Mouse (Mus musculus) forelimb bud, embryonic 11.5 days (tissue): ENCODE data around the gene Pip4k2c.
"Not testable (repeated sequence)": the region's sequence is repeated elsewhere in the genome, so short reads cannot be mapped to it uniquely, and the experiment has no call there.

ENCODE experiments used
- DNase-seq: peaks from one replicate; pipeline ENCODE4 v3.0.0-alpha.2; 2012; ENCODE audit warnings: low read depth, low spot score

Gene Pip4k2c

DNA sequence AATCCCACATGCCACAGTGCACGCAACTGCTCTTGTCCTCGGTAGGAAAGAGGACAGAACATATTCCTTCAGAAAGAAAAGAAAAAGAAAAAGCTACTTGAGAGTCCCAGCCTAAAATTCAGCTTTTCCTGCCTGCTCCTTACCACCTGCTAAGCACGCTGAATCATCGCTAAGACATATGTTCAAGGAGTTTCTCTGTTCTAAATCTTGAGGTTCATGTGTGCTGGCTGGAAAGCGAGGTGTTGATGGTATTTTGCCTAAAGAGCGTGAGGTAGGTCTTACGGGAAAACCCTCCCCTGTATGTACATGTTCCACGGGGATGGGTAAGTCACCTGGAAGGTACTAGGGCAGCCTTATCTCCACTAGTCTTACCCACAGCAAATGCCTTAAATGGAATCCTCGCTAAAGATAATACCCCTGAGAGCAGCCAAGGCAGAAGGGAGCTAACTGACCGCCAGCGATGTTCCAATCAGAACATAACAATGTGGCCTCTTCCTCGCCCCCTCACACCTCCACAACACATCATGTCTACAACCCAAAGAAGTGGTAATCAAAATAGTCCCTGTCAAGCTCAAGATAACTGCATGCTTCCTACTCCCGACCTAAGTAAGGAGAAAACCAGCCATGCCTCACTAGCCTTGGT is 1.3 kb downstream of the Pip4k2c start:
- no peak for DNase-seq

DNA sequence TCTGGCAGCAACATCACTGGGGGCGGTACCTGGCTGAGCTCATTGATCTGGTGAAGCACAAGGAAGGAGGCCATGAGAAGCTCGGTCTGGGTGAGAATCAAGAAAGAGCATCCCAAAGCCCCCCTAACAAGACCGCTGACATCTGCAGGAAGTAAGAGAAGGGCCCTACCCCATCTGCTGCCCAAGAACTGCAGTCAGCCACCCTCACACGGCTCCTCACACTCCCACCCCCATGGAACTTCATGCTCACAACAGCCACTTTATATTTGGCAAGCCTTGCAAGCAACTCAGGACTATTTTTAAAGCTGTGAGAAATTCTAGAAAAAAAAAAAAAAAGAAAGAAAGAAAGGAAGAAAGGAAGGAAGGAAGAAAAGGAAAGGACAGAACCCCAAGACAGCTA is 2.5 kb downstream of the Pip4k2c start:
- no peak for DNase-seq

DNA sequence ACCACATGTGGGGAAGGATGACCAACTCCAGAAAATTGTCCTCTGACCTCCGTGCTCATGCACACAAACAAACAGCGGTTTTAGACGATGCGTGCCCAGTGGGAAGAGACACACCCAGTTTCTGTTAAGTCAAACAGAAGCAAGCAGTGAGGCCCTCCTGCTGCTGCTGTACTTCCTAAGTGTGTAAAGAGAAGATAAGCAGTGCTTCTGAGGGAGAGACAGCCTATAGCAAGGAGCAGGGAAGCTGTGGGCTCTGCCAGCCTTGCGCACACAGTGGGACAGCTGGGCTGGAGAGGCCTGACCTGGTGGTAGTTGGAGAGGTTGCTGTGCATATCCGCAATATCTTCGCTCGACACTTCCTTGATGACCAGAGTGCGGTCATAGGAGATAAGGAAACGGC is 6.0 kb downstream of the Pip4k2c start:
- DNase-seq, result no peak

DNA sequence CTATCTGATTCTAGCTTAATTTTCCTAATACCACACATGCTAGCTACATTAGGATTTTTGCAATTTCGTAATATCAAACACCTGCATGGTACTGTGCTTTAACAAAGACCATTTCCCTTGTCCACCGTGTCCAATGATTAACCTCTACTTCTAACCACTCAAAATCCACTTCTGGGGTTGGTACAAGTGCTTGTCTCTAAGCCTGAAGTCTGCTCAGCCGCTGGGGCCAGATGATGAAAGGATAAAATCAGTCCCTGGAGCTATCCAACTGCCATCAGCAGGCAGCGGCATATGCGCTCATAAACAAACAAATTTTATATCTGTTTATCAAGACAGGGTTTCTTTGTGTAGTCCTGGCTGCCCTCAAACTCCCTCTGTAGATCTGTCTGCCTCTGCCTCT is 6.8 kb downstream of the Pip4k2c start:
- DNase-seq, result no peak

DNA sequence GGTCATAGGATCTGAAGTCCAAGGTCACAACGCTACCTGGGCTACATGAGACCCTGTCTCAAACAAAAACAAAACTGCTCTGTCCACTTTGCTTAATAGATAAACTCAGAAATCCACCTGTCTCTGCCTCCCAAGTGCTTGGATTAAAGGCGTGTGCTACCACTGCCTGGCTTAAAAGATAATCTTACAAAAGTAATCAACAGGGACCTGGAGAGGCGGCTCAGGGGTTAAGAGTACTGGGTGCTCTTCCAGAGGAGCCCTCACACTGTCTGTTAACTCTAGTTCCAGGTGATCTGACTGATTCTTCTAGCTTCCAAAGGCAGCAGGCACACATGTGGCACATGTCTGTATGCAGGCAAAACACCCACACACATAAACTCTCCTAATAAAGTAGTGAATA is 8.3 kb downstream of the Pip4k2c start:
- no peak for DNase-seq

DNA sequence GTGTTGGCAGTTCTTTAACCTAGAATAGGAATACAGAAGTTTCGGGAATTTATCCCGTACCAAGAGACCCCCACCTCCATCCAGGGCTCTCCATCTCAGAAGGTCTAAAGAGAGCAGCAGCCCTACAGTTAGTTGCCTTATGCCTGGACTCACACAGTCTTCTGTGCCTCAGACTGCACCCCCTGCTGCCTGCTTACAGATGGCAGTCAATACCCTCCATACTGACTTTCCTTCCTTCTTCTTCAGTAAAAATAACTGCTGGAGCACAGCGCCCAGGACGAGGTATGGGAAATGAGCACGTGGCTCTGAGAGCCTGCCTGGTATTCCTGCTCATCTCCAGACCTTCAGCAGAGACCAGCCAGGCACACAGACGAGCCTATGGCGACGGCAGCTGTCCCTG is 11.1 kb downstream of the Pip4k2c start:
- DNase-seq, result no peak

DNA sequence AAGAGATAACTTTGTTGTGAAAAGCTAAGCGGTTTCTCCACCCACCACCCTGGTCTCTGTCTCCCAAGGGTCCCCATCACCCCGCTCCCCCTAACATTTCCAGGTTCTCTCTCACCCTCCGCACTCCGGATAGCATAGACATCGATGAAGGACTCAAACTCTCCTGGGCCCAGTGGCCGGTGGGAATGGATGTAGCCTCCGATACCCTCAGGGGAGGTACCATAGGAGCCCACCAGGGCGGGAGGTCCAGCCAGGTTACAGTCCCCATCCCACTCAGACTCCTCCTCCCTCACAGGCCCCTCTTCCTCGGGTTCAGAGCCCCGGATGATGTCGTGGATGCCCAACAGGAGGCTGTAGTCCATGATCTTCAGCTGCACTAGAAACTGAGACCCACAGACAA is 11.9 kb downstream of the Pip4k2c start:
- no peak for DNase-seq

DNA sequence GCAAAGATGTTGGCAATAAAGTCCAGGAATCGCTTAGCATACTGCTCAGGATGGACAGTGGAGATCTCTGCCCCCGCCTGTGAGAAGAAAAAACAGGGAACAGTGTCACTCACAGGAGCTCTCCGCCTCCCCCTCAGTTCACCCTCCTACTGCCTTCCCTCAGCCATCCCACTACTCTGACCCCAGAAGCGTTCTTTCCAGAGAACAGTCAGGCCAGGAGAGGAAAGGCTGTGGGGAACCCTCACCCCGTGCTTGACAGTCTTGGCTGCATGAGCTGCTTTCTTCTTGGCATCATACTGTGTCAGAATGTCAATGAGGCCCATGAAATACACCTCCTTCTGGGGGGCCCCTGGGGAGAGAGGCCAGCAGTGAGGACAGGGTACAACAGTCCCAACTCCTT is 12.3 kb downstream of the Pip4k2c start:
- no peak for DNase-seq

DNA sequence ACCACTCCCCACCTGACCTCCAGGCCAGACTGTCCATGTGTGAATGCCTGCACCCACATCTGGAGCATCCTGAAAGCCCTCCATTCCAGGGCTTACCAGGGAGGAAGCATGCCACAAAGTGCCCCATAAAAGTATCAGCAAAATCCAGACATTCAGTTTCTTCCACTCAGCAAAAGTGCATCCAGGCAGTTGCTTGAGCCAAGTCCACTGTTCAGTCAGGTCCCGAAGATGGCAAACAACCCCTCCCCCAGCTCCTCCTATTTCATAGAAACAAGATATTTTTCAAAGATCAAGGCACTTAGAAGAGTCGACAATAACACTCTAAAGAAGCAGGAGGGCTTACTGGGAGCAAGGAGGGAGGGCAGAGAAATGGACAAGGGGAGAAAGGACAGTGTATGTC is 12.9 kb downstream of the Pip4k2c start:
- no peak for DNase-seq

DNA sequence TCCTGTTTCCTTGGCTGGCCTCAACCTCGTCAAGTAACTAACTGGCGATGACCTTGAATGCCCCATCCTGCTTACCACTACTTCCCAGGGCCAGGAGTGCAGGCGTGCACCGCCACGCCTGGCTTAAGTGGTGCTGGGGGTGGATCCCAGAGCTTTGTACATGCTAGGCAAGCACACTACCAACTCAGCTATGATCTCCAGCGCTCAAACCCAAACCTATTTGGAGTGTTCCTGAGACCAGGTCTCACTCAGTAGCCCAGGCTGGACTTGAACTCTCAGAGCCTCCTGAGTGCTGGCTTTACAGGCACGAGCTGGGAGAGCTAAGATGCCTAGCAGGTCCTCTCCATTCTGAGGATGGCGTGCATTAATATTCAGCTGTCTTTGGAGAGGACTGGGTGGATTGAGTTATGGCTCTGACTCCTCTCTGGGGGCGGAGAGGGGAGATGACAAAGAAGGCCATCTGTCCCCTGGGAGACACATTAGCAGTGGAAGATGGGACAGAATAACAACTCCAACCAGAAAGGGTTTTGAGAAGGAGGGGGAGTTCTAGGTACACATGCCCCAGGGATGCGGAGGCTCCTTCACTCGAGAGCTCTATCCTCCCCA is 13.8 kb downstream of the Pip4k2c start:
- no peak for DNase-seq

DNA sequence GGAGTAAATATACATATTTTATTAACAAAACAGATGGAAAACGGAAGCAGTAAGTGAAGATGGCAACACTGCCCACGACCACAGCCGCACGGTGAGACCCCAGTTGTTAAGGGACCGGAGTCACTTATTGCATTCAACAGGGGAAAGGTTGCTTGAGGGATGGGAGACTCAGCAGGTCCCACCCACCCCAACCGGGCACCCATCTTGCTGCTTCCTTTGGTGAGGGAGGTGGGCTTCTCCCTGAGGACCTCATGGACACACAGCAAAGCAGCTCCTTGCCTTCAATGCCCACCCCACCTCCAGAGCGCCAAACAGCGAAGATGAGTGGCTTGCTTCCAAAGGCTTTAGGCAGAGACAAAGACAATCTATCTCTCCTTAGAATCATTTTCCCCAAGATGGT is 14.3 kb downstream of the Pip4k2c start:
- no peak for DNase-seq

DNA sequence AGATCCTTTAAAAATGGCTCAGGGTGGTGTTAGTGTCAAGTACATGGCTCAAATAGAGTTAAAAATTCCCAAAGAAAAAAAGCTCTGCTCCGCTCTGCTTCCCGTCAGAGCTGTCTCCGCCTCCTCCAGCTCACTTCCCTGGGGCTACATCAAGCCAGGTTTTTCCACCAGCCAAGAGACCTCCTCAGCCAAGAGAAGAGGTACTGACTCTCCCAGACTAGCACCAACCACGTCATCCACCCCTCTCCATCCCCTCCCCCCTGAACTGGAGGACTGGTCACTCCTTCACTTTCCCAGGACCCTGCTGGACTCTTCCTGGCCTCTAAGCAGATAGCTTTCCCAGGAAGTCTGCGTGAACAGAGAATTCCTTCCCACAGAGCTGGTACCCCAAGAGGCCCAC is 15.0 kb downstream of the Pip4k2c start:
- peak; percentile 54 for DNase-seq

DNA sequence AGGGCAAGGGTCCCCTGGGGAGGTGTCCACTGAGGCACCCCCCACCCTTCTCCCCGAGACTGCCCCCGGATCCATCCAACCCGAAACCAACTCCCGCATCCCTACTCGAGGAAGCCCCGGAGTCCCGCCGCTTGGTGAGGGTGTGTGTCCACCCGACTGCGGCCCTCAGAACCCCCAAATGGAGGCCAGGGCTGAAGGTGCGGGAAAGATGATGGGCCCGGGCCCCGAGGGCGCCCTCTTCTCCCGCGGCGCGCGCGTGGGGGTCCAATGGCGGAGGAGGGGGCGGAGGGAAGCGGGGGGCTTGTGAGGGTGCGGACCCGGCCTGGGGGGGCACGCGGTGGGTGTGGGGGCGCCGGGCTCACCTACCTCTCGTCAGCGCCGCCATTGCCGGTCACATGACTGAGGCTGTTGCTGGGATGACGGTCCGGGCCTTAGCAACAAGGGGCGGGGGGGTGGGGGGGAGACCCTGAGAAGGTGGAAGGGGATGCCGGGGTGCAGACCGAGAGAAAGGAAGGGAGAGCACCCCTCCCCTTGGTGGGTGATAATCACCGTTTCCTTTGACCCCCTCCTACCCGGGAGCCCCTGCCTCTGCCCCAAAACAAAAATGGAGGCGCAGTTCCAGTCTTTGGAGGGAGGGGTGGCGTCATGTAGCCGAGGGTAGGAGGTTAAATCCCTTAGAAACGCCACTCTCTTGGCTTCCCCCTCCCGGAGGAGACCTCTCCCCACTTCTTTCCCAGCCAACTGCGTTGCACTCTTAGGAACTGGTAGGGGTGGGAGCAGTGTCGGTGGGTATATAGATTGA is 15.9 kb downstream of the Pip4k2c start, which contains the start of gene Dtx3:
Gene Dtx3, minus strand, starts transcription at position 401 of the 802 bp plus-strand sequence.
- DNase-seq, result peak; percentile 31

DNA sequence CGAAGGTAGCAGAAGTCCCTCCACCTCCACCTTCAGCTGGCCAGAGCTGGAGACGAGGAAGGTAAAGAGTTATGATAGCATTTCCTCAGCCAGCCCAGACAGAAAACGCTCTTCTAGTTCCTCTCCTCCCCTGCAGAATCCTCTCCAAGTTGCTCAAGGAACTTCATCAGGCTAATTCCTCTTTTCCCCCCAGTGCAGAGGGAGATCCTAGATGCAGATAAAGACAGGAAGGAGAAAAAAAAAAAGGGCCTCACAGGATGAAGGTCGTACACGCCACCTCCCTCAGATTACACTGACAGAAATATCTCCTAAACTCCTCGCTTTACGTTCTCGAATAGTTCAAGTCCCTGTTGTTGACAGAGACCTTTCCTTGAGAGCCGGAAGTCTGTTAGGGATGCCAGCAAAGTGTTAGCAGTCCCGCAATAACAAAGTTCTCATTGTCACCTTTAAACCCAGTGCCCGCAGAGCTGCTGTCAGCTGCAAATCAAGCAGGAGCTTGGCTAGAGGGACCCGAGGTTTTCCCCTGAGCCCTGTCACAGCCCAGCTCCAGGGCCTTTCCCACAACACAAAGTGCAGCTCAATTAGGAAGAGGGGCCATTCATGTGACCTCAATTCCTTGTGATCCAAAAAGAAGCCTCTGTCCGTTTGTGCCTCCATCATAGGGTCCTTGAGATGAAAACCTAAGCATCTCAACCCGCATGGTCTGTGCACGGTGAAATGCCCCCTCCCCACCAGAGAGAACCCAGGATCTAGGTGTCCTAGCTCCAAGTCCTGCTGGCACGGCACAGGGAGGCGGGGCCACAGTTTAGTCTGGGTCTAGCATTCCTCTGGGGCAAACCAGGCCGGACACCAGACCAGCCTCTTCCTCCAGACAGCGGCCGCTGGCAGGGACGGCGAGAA is 16.7 kb downstream of the Pip4k2c start:
- DNase-seq, result no peak

DNA sequence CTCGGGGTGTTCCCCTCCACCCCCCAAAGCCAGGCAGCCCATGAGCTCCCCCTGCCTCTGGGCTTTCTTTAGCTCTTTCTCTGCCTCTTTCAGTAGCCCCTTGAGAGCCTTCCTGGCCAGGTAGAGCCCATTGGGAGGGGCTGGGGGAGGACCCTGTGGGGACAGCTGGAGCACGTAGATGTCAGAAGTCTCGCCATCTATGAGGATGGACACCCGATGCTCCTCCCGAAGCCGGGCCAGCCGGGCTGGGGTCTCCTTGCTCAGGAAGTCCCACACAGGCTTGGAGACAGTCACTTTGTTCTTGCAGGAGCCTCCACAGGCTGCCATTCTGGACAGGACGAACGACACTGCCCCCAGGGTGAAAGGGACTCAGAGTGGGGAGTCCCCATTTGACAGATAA is 18.4 kb downstream of the Pip4k2c start:
- DNase-seq, result no peak

DNA sequence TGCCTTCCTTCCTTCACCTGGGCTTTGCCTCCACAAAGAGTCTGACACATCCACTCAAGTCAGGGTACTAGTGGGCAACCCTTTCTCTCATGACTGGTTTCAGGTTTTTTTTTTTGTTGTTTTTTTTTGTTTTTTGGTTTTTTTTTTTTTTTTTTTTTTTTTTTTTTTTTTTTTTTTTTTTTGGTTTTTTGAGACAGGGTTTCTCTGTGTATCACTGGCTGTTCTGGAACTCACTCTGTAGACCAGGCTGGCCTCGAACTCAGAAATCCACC is 19.4 kb downstream of the Pip4k2c start:
- not testable (repeated sequence) for DNase-seq

DNA sequence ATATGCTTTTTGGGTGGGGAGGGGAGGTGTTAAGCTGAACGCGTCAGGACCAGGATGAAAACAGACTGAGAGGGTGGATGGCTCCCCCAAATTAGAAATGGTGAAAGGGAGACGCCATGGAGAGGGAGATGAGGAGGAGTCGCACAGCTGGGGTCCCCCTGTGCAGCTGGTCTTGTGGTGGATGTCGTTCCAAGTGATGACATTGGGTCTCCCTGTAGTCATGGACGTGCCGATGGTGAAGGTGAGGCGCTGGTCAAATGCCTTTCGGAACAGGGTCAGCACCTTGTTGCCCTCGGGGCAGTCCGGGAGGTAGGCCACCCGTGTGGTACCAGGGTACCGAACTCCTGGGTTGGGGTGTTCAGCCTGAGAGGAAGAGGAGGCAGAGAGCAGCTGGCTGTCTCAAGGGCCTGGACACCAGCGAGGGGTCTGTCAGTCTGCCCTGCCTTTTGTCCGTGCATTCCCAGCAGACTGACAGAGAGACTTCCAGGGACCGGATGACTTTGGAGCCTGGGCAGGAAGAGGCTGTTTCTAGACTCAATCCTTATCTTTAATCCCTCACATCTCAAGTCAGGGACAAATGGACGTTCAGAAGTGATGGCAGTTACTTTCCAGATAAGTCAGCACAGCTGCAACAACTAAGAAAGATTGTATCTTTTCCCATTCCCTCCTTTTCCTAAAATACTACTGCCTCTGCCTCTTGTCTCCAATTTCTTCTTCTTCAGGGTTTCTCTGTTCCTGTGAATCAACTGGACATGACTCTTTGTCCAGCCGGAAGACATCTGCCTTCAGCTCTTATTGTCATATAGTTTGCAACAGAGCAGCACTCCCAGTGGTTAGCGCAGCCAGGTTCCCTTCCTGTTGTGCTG is 20.0 kb downstream of the Pip4k2c start:
- no peak for DNase-seq

DNA sequence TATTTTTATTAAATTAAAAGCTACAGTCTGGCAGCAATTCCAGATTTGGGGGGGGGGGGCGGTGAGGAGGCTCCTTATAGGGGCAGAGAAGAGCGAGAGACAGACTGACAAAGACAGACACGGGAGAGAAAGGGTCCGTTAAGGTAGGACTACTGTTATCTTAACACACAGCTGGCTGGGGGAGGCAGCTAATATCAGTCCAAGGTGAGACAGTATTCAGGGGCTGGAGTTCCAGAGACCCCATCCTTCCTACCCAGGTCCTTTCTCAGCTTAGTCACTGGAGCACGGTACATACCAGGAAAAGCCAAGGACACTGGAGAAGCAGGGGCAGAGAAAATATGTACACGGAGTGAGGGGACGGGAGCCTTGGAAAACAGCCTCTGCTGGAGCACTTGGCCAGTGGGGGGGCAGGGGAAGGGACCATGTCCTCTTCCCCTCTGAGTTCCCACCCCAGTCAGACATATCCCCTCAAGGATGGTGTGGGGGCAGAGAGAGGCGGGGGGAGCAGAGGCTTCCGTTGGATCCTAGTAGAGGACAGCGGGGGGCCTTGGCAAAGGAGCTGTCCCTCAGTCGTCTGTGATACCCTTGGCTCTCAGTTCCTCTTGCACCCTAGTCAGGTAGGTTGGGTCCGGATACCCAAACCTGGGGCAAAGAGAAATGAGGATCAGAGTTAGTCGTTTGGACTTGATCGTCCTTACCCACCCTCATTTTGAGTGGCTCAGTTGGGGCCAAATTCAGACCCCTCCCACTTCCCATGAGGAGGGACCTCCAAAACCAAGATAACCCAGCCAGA is 20.8 kb downstream of the Pip4k2c start:
- no peak for DNase-seq

DNA sequence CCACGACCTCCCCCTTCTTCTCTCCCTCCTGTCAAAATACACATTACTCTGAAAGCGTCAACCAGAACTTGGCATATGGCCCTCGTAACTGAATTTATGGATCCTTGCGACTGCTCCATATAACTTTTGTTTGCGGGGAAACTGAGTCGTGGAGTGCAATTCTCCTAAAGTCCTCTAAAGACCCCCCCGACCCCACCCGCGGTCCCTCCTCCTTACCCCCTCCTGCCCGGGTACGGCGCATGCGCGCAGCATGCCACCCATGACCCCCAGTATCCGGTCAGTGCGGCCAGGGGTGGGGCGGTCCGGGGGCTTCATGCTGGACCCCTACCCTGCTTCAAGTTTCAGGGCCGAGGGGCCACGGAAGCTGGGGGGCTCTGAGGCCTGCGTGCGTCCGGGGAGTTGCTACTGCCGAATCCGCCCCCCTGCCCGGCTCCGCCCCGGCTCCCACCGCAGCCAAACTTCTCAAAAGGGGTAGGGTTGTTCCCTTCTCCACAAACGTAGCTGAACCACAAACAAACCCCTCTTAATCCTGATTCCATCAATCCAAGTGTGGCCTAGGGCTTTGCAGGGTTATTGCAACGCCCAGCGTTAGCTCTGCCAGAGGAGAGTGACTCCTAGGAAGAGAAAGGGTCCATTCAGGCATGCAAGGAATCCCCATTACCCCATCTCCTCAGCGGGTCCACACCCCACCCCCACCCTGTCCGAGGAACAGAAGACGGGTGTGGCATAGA is 21.6 kb downstream of the Pip4k2c start, which contains the start of gene Arhgef25:
Gene Arhgef25, minus strand, starts transcription at position 433 of the 731 bp plus-strand sequence.
- no peak for DNase-seq
